Mouse (Mus musculus): ENCODE measurements around the gene Abat. TPM values are rescaled to one million over a fixed set of nuclear protein-coding genes. Genes with fewer than 3 reads are reported as not detected.

Abat gene
- polyA plus RNA-seq (2015; fragmentation: Nextera tagmentation; extraction: Ambion mirVana), result 33.9 and 36.6 TPM in 2 replicates

- peak within 1 kb of the TSS; percentile 69; the same call in 1 of the 2 replicates for H3K27ac ChIP-seq
- DNase-seq (ENCODE audit: low spot score), result peak; percentile 95
- no peaks in the 10 kb centered on the region for H3K9me3 ChIP-seq (replicated peaks; ENCODE audit: low read length)
- H3K4me2 ChIP-seq (ENCODE audit: low read length), result peak within 1 kb of the TSS; percentile 76
- H3K9ac ChIP-seq (ENCODE audit: low read depth, low read length), result peak within 1 kb of the TSS; percentile 65
- H3K4me3 ChIP-seq (replicated peaks; ENCODE audit: low read depth, low read length), result peak within 1 kb of the TSS; percentile 49
- TF ChIP-seq CTCF (IDR thresholded peaks at IDR 0.05; ENCODE audit: low read depth), result no peak
- H3K4me1 ChIP-seq (replicated peaks; ENCODE audit: insufficient read depth, low read length), result peaks cover 16% of the 10 kb centered on the region
- WGBS, result under 1% methylated on average over 45 of the region's 46 CpGs
- H3K36me3 ChIP-seq (ENCODE audit: insufficient read depth, low read length), result no peaks in the 10 kb centered on the region
- no peaks in the 10 kb centered on the region for H3K27me3 ChIP-seq (ENCODE audit: insufficient read depth, low read length)
- ATAC-seq (replicated peaks; ENCODE audit: low FRiP score, low read depth), result peak; percentile 100
These were observed at the start of gene Abat for GRCm38 (mm10) chr16:8513236-8513906. Gene Abat, plus strand, starts transcription at chr16:8513429.

DNA sequence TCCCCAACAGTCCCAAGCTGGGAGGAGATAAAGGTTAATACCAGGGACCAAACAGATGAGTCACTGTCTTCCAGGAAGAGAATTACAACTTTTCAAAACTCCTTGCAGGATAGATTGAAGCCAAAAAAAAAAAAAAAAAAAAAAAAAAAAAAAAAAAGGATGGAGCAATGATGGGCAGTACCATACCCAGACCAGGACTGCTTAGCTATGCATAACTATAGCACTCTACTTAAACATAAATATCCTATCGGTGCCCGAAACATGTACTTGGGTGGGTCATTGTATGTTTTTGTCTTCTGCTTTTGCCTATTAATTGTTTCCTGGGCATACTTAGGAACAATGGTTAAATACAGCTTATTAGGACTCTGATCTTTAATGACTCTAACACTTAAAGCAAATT lies 43.1 kb upstream of the Abat start:
- WGBS, result 78% methylated on average over 2 of the region's 2 CpGs
- H3K4me2 ChIP-seq (ENCODE audit: low read length), result peak overlapping the region; percentile 72
- H3K9ac ChIP-seq (ENCODE audit: low read depth, low read length), result no peak overlapping the region

DNA sequence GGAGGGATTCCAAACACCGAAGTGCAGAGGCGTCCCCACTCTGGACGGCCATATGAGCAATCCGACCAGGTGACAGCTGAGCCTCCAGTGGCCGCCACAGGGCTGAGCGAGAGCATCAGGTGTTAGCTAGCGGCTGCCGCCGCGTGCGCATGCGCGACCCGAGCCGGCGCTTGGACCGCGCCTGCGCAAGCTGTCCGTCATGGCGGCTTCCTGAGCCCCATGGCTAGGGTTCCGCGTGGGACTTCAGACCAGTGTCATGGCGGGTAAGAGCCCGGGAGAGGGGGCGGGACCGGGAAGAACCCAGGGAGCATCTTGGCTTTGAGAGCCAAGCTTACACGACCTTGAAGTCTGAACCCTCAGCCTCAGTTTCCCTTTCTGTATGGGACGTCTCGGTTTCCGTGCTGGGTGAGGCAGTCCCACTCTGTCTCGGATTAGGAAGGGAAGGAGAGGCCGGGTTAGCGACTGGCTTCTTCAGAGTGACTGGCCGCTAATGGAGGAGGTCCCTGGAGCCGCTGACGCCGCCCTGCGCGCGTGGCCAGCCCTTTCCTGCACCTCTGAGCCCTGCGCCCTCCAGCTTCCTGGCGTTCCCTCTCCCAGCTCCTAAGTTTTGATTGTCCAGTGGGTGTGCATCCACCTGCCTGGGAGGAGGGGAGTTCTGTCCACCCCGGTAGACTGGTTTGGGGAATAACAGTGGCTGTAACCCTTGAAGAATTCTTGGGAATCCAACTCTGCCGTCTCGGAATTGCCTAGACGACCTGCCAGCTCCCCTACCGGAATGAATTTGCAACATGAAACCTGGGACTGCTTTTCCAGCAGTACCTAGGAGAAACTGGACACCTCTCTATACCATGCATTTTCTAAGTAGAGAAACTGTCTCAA lies 42.4 kb upstream of the Abat start, which contains the start of gene Mettl22:
TSS of gene Mettl22 (plus strand) at position 186 of the 879 bp plus-strand sequence.
- WGBS, result under 1% methylated on average over 48 of the region's 48 CpGs

More for the DNA sequence above, 43.1 kb upstream of the Abat start:
- Histone ChIP-seq H3K9me3 (replicated peaks; ENCODE audit: low read length) (no peaks in the 10 kb centered on the region), H3K4me3 (replicated peaks; ENCODE audit: low read depth, low read length) (peak overlapping the region; percentile 62; the same call in 1 of the 2 replicates), H3K36me3 (ENCODE audit: insufficient read depth, low read length) (no peaks in the 10 kb centered on the region), H3K4me1 (replicated peaks; ENCODE audit: insufficient read depth, low read length) (no peaks in the 10 kb centered on the region), H3K27ac (no peak overlapping the region), H3K27me3 (ENCODE audit: insufficient read depth, low read length) (no peaks in the 10 kb centered on the region)
- no peak for TF ChIP-seq CTCF (IDR thresholded peaks at IDR 0.05; ENCODE audit: low read depth)
- ATAC-seq (replicated peaks; ENCODE audit: low FRiP score, low read depth) (no peak), DNase-seq (ENCODE audit: low spot score) (no peak)

DNA sequence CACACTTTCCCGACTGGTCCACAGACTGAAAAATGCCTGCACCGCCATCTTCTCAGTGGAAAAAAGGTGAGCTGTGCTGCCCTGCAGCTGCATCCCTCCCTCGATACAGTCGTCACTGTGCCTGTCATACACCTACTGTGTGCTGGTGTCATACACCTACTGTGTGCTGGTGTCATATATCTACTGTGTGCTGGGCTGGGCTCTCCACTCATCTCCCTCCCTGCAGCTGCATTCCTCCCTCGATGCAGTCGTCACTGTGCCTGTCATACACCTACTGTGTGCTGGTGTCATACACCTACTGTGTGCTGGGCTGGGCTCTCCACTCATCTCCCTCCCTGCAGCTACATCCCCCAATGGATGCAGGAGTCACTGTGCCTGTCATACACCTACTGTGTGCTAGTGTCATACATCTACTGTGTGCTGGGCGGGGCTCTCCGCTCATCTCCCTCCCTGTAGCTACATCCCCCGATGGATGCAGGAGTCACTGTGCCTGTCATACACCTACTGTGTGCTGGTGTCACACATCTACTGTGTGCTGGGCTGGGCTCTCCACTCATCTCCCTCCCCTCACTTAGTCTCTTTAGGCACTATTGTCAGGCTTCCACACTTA lies 25.7 kb upstream of the Abat start:
- no peak overlapping the region for H3K9ac ChIP-seq (ENCODE audit: low read depth, low read length)
- TF ChIP-seq CTCF (IDR thresholded peaks at IDR 0.05; ENCODE audit: low read depth), result no peak
- H3K9me3 ChIP-seq (replicated peaks; ENCODE audit: low read length), result no peaks in the 10 kb centered on the region
- 89% methylated on average over 9 of the region's 9 CpGs for WGBS
- no peak overlapping the region for H3K27ac ChIP-seq
- H3K36me3 ChIP-seq (ENCODE audit: insufficient read depth, low read length), result peaks cover 27% of the 10 kb centered on the region; the same call in 1 of the 2 replicates
- DNase-seq (ENCODE audit: low spot score), result no peak
- H3K27me3 ChIP-seq (ENCODE audit: insufficient read depth, low read length), result no peaks in the 10 kb centered on the region
- no peak for ATAC-seq (replicated peaks; ENCODE audit: low FRiP score, low read depth)
- H3K4me3 ChIP-seq (replicated peaks; ENCODE audit: low read depth, low read length), result no peak overlapping the region
- no peaks in the 10 kb centered on the region for H3K4me1 ChIP-seq (replicated peaks; ENCODE audit: insufficient read depth, low read length)
- H3K4me2 ChIP-seq (ENCODE audit: low read length), result no peak overlapping the region

More for the DNA sequence above, 42.4 kb upstream of the Abat start, which contains the start of gene Mettl22:
- ATAC-seq (replicated peaks; ENCODE audit: low FRiP score, low read depth) (peak; percentile 99), DNase-seq (ENCODE audit: low spot score) (peak; percentile 93)
- TF ChIP-seq CTCF (IDR thresholded peaks at IDR 0.05; ENCODE audit: low read depth), result peak; percentile 43
- no peaks in the 10 kb centered on the region for H3K9me3 ChIP-seq (replicated peaks; ENCODE audit: low read length)
- H3K27ac ChIP-seq, result peak within 1 kb of the TSS; percentile 85
- H3K4me3 ChIP-seq (replicated peaks; ENCODE audit: low read depth, low read length), result peak within 1 kb of the TSS; percentile 62
- H3K9ac ChIP-seq (ENCODE audit: low read depth, low read length), result peak within 1 kb of the TSS; percentile 67
- no peaks in the 10 kb centered on the region for H3K36me3 ChIP-seq (ENCODE audit: insufficient read depth, low read length)
- H3K27me3 ChIP-seq (ENCODE audit: insufficient read depth, low read length), result no peaks in the 10 kb centered on the region
- H3K4me1 ChIP-seq (replicated peaks; ENCODE audit: insufficient read depth, low read length), result no peaks in the 10 kb centered on the region
- H3K4me2 ChIP-seq (ENCODE audit: low read length), result peak within 1 kb of the TSS; percentile 72

- TF ChIP-seq CTCF (IDR thresholded peaks at IDR 0.05; ENCODE audit: low read depth), result no peak
- no peaks in the 10 kb centered on the region for H3K4me1 ChIP-seq (replicated peaks; ENCODE audit: insufficient read depth, low read length)
- no peaks in the 10 kb centered on the region for H3K9me3 ChIP-seq (replicated peaks; ENCODE audit: low read length)
- H3K4me3 ChIP-seq (replicated peaks; ENCODE audit: low read depth, low read length), result no peak overlapping the region
- H3K4me2 ChIP-seq (ENCODE audit: low read length), result no peak overlapping the region
- no peaks in the 10 kb centered on the region for H3K27me3 ChIP-seq (ENCODE audit: insufficient read depth, low read length)
- no peak for DNase-seq (ENCODE audit: low spot score)
- no peak for ATAC-seq (replicated peaks; ENCODE audit: low FRiP score, low read depth)
- peaks cover 18% of the 10 kb centered on the region; the same call in 1 of the 2 replicates for H3K36me3 ChIP-seq (ENCODE audit: insufficient read depth, low read length)
- H3K9ac ChIP-seq (ENCODE audit: low read depth, low read length), result no peak overlapping the region
- WGBS, result 63% methylated on average over 5 of the region's 5 CpGs
- no peak overlapping the region for H3K27ac ChIP-seq
These were observed 23.9 kb upstream of the Abat start for GRCm38 (mm10) chr16:8489340-8489739.

Measured in kidney, postnatal 0 days (tissue).